In the genomic region with DNA sequence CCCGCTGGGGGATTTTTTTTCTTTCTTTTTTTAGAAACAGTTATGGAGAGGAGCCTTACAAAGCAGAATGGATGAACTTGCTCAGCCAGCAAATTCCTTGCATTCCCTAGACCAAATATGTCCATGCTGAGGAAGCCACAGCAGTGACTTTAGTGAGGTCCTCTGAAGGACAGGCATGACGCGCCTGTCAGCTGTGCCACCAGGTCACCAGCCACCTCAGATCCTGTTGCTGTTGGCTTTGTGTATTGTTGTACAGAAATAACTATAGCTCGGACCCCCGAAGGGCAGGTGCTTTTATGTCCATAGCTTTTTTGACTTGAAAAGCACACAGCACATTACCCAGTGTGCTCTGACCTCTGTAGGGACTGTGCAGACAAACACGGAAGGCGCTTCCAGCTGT, we compare ENCODE assay signal across 8 mouse cellular contexts. TPM values are rescaled to one million over a fixed set of nuclear protein-coding genes. Genes with fewer than 3 reads are reported as not detected.
DNase-seq lines count a peak whose midpoint lies in the region; ATAC-seq lines count a peak whose summit lies in the region.
"Had no signal": no experiment of that assay in that cellular context is flagged by ENCODE, and none has a peak within 500 bp of the region (broad histone marks: within the 10 kb centered on the region; RNA-seq: fewer than 3 reads in every experiment).

No protein-coding gene starts in this region.

- no peaks in the 10 kb centered on the region for H3K9me3 ChIP-seq in neural tube, embryonic 14.5 days (ENCODE audit: control insufficient read depth, low read length)
- H3K9me3 ChIP-seq in heart, embryonic 10.5 days: no peaks in the 10 kb centered on the region

- no peak overlapping the region for H3K4me3 ChIP-seq in neural tube, embryonic 14.5 days (ENCODE audit: low read depth, low read length)
- no peak overlapping the region for H3K4me3 ChIP-seq in heart, embryonic 10.5 days

- no peaks in the 10 kb centered on the region for H3K27me3 ChIP-seq in neural tube, embryonic 14.5 days (ENCODE audit: control insufficient read depth, insufficient read depth, low read length)
- H3K27me3 ChIP-seq in heart, embryonic 10.5 days (ENCODE audit: insufficient read depth, poor library complexity, severe bottlenecking): no peaks in the 10 kb centered on the region

- 72% methylated on average over 7 of the region's 7 CpGs for WGBS in neural tube, embryonic 14.5 days
- WGBS in heart, embryonic 10.5 days: 39% methylated on average over 7 of the region's 7 CpGs

- no peak for DNase-seq in neural tube, embryonic 10.5 days (ENCODE audit: extremely low spot score, low spot score)
- peak; percentile 92 for DNase-seq in heart, embryonic 10.5 days (ENCODE audit: low spot score)
- peak; percentile 63 to 79 for DNase-seq in kidney, postnatal 25 days
- DNase-seq in cerebellum, adult 9-10 months: no peak
- DNase-seq in right cerebral cortex, postnatal 4 days: no peak
- no peak for DNase-seq in cerebellum, postnatal 25 days
- DNase-seq: gastrocnemius, postnatal 14 days had no signal

- no peaks in the 10 kb centered on the region for H3K4me1 ChIP-seq in neural tube, embryonic 14.5 days (ENCODE audit: control insufficient read depth, insufficient read depth, low read length)
- H3K4me1 ChIP-seq in heart, embryonic 10.5 days: peaks cover 37% of the 10 kb centered on the region

- no peak overlapping the region for H3K27ac ChIP-seq in neural tube, embryonic 14.5 days (ENCODE audit: low read depth, low read length)
- H3K27ac ChIP-seq in heart, embryonic 10.5 days: peak overlapping the region; percentile 90

- H3K36me3 ChIP-seq in neural tube, embryonic 14.5 days (ENCODE audit: control insufficient read depth, insufficient read depth, low read length): no peaks in the 10 kb centered on the region
- no peaks in the 10 kb centered on the region for H3K36me3 ChIP-seq in heart, embryonic 10.5 days

- no peak overlapping the region for H3K4me2 ChIP-seq in neural tube, embryonic 14.5 days (ENCODE audit: low read depth, low read length)

- no peak overlapping the region for H3K9ac ChIP-seq in neural tube, embryonic 14.5 days (replicated peaks; ENCODE audit: low read depth, low read length)

- peak; percentile 31; the same call in 1 of the 2 replicates for ATAC-seq in neural tube, embryonic 14.5 days (ENCODE audit: low read depth)

RNA-seq across cellular contexts. Expression of a gene that starts 38.1 kb away (rescaled TPM):
- polyA plus RNA-seq in neural tube, embryonic 14.5 days (2014; fragmentation: Nextera tagmentation; extraction: Ambion mirVana): 68.1 and 68.3 TPM in 2 replicates
- 11.5 and 15.5 TPM in 2 replicates for polyA plus RNA-seq in heart, embryonic 10.5 days (2016; fragmentation: Nextera tagmentation; extraction: Ambion mirVana)

Comparison
In these comparisons a context has a peak if more than half of its experiments do, and no peak if none do; other contexts are left out.
1. DNase-seq: peak in heart, embryonic 10.5 days (single experiment) and kidney, postnatal 25 days (2 of 2); none in neural tube, embryonic 10.5 days (single experiment), cerebellum, adult 9-10 months (single experiment), right cerebral cortex, postnatal 4 days (single experiment) and cerebellum, postnatal 25 days (0 of 2).